Mouse (Mus musculus): ENCODE data around the gene Tsku.

DNA sequence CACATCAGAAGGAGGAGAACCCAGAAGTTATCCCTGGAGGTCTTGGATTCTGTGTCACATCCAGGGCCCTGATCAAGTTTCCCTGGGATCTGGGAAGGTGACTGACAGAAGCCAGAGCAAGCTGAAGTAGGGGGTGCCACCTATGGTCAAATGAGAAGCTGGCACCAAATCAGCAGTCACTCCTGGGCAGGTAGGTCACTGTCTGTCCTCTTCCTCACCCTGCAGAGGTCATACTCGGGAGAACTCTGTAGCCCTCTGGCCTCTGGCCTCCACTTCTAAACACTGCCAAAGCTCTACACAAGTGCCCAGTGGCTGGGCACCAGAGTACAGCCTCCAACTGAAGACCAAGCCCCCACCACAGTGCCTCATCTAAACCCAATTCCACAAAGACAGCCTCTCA is 3.1 kb downstream of the Tsku start:
- no peak for TF ChIP-seq CTCF (IDR thresholded peaks at IDR 0.05; ENCODE audit: extremely low read depth, insufficient read depth, low read length)
- TF ChIP-seq POLR2A (IDR thresholded peaks at IDR 0.05; ENCODE audit: extremely low read depth, insufficient read depth, low read length): no peak

Measured in cortical plate, adult 2 months (tissue).